Mouse (Mus musculus) hindbrain, embryonic 14.5 days (tissue): ENCODE data around the gene Mynn. TPM values are rescaled to one million over a fixed set of nuclear protein-coding genes. Genes with fewer than 3 reads are reported as not detected.

Experiments used
- ATAC-seq: fragments of 200-750 bp; cut with Nextera tagmentation; 2 replicates; pipeline ENCODE4 v1.8.0; 2017; ENCODE audit warnings: moderate number of reproducible peaks, mild to moderate bottlenecking, moderate TSS enrichment, moderate library complexity; ENCODE audit not compliant: low FRiP score
- DNase-seq: peaks from one replicate; pipeline ENCODE4 v3.0.0-alpha.2; 2015; ENCODE audit warnings: low spot score
- H3K27ac ChIP-seq: fragments of 300-500 bp; sonication (generic); 2 replicates; pipeline ENCODE4 v1.5.1; 2014; ENCODE audit warnings: mild to moderate bottlenecking, moderate library complexity
- H3K27me3 ChIP-seq: fragments of 300-500 bp; sonication (generic); 2 replicates; pipeline ENCODE4 v1.6.1; 2014; ENCODE audit warnings: mild to moderate bottlenecking, low read length, mixed read lengths; ENCODE audit not compliant: control insufficient read depth, insufficient read depth
- H3K36me3 ChIP-seq: fragments of 300-500 bp; sonication (generic); replicated peaks from 2 replicates; pipeline ENCODE4 v1.6.1; 2014; ENCODE audit not compliant: control insufficient read depth, insufficient read depth
- H3K4me1 ChIP-seq: fragments of 300-500 bp; sonication (generic); replicated peaks from 2 replicates; pipeline ENCODE4 v1.6.1; 2014; ENCODE audit warnings: antibody characterized with exemption, low read length, mixed read lengths; ENCODE audit not compliant: control insufficient read depth, insufficient read depth
- H3K4me2 ChIP-seq: fragments of 300-500 bp; sonication (generic); replicated peaks from 2 replicates; pipeline ENCODE4 v1.6.1; 2014; ENCODE audit warnings: mild to moderate bottlenecking, moderate library complexity
- H3K4me3 ChIP-seq: fragments of 300-500 bp; sonication (generic); replicated peaks from 2 replicates; pipeline ENCODE4 v1.5.1; 2014; ENCODE audit warnings: mild to moderate bottlenecking, low read length
- H3K9ac ChIP-seq: fragments of 300-500 bp; sonication (generic); 2 replicates; pipeline ENCODE4 v1.6.1; 2014
- H3K9me3 ChIP-seq: fragments of 300-500 bp; sonication (generic); 2 replicates; pipeline ENCODE4 v1.6.1; 2016; ENCODE audit warnings: low read length; ENCODE audit not compliant: control insufficient read depth
- WGBS: fragments of 180-500 bp; shearing (Covaris S2); extraction: QIAGEN DNeasy Blood & Tissue Kit; methylation state at CpG from one replicate; pipeline ENCODE4 v1.1.7; 2014; 5-methylcytosine and 5-hydroxymethylcytosine counted together
- polyA plus RNA-seq: library from polyadenylated mRNA; unstranded; fragments of >200 nt; fragmentation: Nextera tagmentation; extraction: Ambion mirVana; gene quantifications from 2 replicates; pipeline ENCODE4 v1.2.1, GENCODE M21; 2014

Mynn gene
- polyA plus RNA-seq, 1 experiment from 2014 or later, result 33.5 TPM

GRCm38 (mm10) chr3:30597271-30597670, 4.6 kb upstream of the Mynn start:
- 82% methylated on average over 7 of the region's 7 CpGs for WGBS
- ATAC-seq, result no peak
- no peak overlapping the region for H3K9ac ChIP-seq

GRCm38 (mm10) chr3:30599711-30600545, 1.9 kb upstream of the Mynn start, which contains the start of gene Actrt3:
Actrt3 (minus strand) TSS chr3:30599939.
- Histone ChIP-seq H3K9me3 (no peaks in the 10 kb centered on the region), H3K9ac (peak within 1 kb of the TSS; percentile 61), H3K27me3 (no peaks in the 10 kb centered on the region), H3K4me3 (peak within 1 kb of the TSS; percentile 73), H3K27ac (peak within 1 kb of the TSS; percentile 68), H3K4me1 (peaks cover 21% of the 10 kb centered on the region; the same call in 1 of the 2 replicates), H3K4me2 (peak within 1 kb of the TSS; percentile 82), H3K36me3 (peaks cover 9% of the 10 kb centered on the region)
- DNase-seq, result peak; percentile 38
- 2% methylated on average over 32 of the region's 32 CpGs for WGBS
- ATAC-seq, result no peak

More at GRCm38 (mm10) chr3:30597271-30597670, 4.6 kb upstream of the Mynn start:
- H3K4me2 ChIP-seq, result no peak overlapping the region
- no peak for DNase-seq
- H3K27ac ChIP-seq, result no peak overlapping the region
- no peak overlapping the region for H3K4me3 ChIP-seq
- peaks cover 16% of the 10 kb centered on the region; the same call in 1 of the 2 replicates for H3K4me1 ChIP-seq
- no peaks in the 10 kb centered on the region for H3K9me3 ChIP-seq
- H3K27me3 ChIP-seq, result no peaks in the 10 kb centered on the region
- H3K36me3 ChIP-seq, result no peaks in the 10 kb centered on the region

GRCm38 (mm10) chr3:30600717-30601116, 1.1 kb upstream of the Mynn start:
- Histone ChIP-seq H3K4me3 (peak overlapping the region; percentile 73), H3K9ac (peak overlapping the region; percentile 44)
- WGBS, result 0% methylated on average over 14 of the region's 14 CpGs

GRCm38 (mm10) chr3:30601175-30601574, 690 bp upstream of the Mynn start:
- DNase-seq (peak; percentile 99), ATAC-seq (peak; percentile 38)
- H3K27ac ChIP-seq, result 0 out of 2 replicates have a peak overlapping the region, but pooled peaks have one; percentile 68
- H3K4me1 ChIP-seq, result peaks cover 15% of the 10 kb centered on the region; the same call in 1 of the 2 replicates
- WGBS, result under 1% methylated on average over 17 of the region's 17 CpGs
- H3K4me2 ChIP-seq, result peak overlapping the region; percentile 82
- H3K4me3 ChIP-seq, result peak overlapping the region; percentile 73
- H3K9ac ChIP-seq, result no peak overlapping the region
- H3K27me3 ChIP-seq, result no peaks in the 10 kb centered on the region
- H3K9me3 ChIP-seq, result no peaks in the 10 kb centered on the region
- H3K36me3 ChIP-seq, result peaks cover 20% of the 10 kb centered on the region

More at GRCm38 (mm10) chr3:30600717-30601116, 1.1 kb upstream of the Mynn start:
- peak overlapping the region; percentile 10; the same call in 1 of the 2 replicates for H3K27ac ChIP-seq
- ATAC-seq (no peak), DNase-seq (no peak)
- peaks cover 20% of the 10 kb centered on the region; the same call in 1 of the 2 replicates for H3K4me1 ChIP-seq
- peak overlapping the region; percentile 82 for H3K4me2 ChIP-seq
- H3K27me3 ChIP-seq, result no peaks in the 10 kb centered on the region
- no peaks in the 10 kb centered on the region for H3K9me3 ChIP-seq
- peaks cover 15% of the 10 kb centered on the region for H3K36me3 ChIP-seq

GRCm38 (mm10) chr3:30601610-30602064, 228 bp upstream of the Mynn start:
- H3K9me3 ChIP-seq, result no peaks in the 10 kb centered on the region
- H3K27me3 ChIP-seq, result no peaks in the 10 kb centered on the region
- peak overlapping the region; percentile 79 for H3K9ac ChIP-seq
- 2% methylated on average over 13 of the region's 13 CpGs for WGBS
- H3K4me2 ChIP-seq, result peak overlapping the region; percentile 82
- H3K27ac ChIP-seq, result peak overlapping the region; percentile 89
- DNase-seq (no peak), ATAC-seq (no peak)
- peaks cover 15% of the 10 kb centered on the region; the same call in 1 of the 2 replicates for H3K4me1 ChIP-seq
- H3K36me3 ChIP-seq, result peaks cover 23% of the 10 kb centered on the region
- peak overlapping the region; percentile 73 for H3K4me3 ChIP-seq

GRCm38 (mm10) chr3:30602740-30603098, 854 bp downstream of the Mynn start:
- DNase-seq (no peak), ATAC-seq (no peak; the same call in 1 of the 2 replicates)
- H3K4me2 ChIP-seq, result peak overlapping the region; percentile 82
- H3K9ac ChIP-seq, result peak overlapping the region; percentile 79
- H3K27ac ChIP-seq, result peak overlapping the region; percentile 89
- H3K27me3 ChIP-seq, result no peaks in the 10 kb centered on the region
- H3K36me3 ChIP-seq, result peaks cover 31% of the 10 kb centered on the region
- H3K9me3 ChIP-seq, result no peaks in the 10 kb centered on the region
- WGBS, result under 1% methylated on average over 27 of the region's 27 CpGs
- peak overlapping the region; percentile 73 for H3K4me3 ChIP-seq
- H3K4me1 ChIP-seq, result peaks cover 15% of the 10 kb centered on the region; the same call in 1 of the 2 replicates

- ATAC-seq (no peak), DNase-seq (no peak)
- H3K4me2 ChIP-seq, result peak overlapping the region; percentile 82
- H3K4me3 ChIP-seq, result peak overlapping the region; percentile 73
- H3K27me3 ChIP-seq, result no peaks in the 10 kb centered on the region
- 37% methylated on average over 10 of the region's 10 CpGs for WGBS
- H3K36me3 ChIP-seq, result peaks cover 36% of the 10 kb centered on the region
- peaks cover 15% of the 10 kb centered on the region; the same call in 1 of the 2 replicates for H3K4me1 ChIP-seq
- peak overlapping the region; percentile 89; the same call in 1 of the 2 replicates for H3K27ac ChIP-seq
- no peaks in the 10 kb centered on the region for H3K9me3 ChIP-seq
- H3K9ac ChIP-seq, result peak overlapping the region; percentile 79
These were observed 1.4 kb downstream of the Mynn start for GRCm38 (mm10) chr3:30603256-30603655.

GRCm38 (mm10) chr3:30608999-30609398, 7.1 kb downstream of the Mynn start:
- Histone ChIP-seq H3K27me3 (no peaks in the 10 kb centered on the region), H3K27ac (no peak overlapping the region), H3K9me3 (no peaks in the 10 kb centered on the region), H3K36me3 (peaks cover 85% of the 10 kb centered on the region), H3K4me3 (no peak overlapping the region), H3K4me1 (no peaks in the 10 kb centered on the region; the same call in 1 of the 2 replicates), H3K9ac (no peak overlapping the region), H3K4me2 (no peak overlapping the region)
- 96% methylated on average over 3 of the region's 3 CpGs for WGBS
- ATAC-seq (no peak), DNase-seq (no peak)

GRCm38 (mm10) chr3:30610930-30611329, 9.1 kb downstream of the Mynn start:
- Histone ChIP-seq H3K4me3 (no peak overlapping the region), H3K9ac (no peak overlapping the region), H3K4me2 (no peak overlapping the region), H3K27ac (no peak overlapping the region), H3K9me3 (no peaks in the 10 kb centered on the region), H3K36me3 (peaks cover 86% of the 10 kb centered on the region), H3K27me3 (no peaks in the 10 kb centered on the region), H3K4me1 (no peaks in the 10 kb centered on the region)
- WGBS, result 98% methylated on average over 4 of the region's 4 CpGs
- ATAC-seq, result no peak
- no peak for DNase-seq
